ENCODE assay signal across 8 mouse cellular contexts in genomic region chr14:79521471-79522117, GRCm38 (mm10). TPM values are rescaled to one million over a fixed set of nuclear protein-coding genes. Genes with fewer than 3 reads are reported as not detected.
DNase-seq lines count a peak whose midpoint lies in the region; ATAC-seq and TF ChIP-seq lines count a peak whose summit lies in the region.
"Had no signal": no experiment of that assay in that cellular context is flagged by ENCODE, and none has a peak within 500 bp of the region (broad histone marks: within the 10 kb centered on the region; RNA-seq: fewer than 3 reads in every experiment).

No protein-coding gene starts in this region.

- no peaks in the 10 kb centered on the region for H3K27me3 ChIP-seq in heart, postnatal 0 days (ENCODE audit: control insufficient read depth, insufficient read depth, low read length)
- no peaks in the 10 kb centered on the region for H3K27me3 ChIP-seq in small intestine, adult 2 months (ENCODE audit: control insufficient read depth, insufficient read depth, low read length)
- H3K27me3 ChIP-seq in hindbrain, embryonic 10.5 days (ENCODE audit: insufficient read depth, poor library complexity, severe bottlenecking), result no peaks in the 10 kb centered on the region

- peak overlapping the region; percentile 32; the same call in 1 of the 2 replicates for H3K27ac ChIP-seq in layer of hippocampus, adult 2 months
- H3K27ac ChIP-seq in heart, postnatal 0 days (ENCODE audit: low read depth), result peak overlapping the region; percentile 87
- peak overlapping the region; percentile 44 for H3K27ac ChIP-seq in small intestine, adult 2 months (ENCODE audit: insufficient read depth, low read depth, low read length)
- no peak overlapping the region for H3K27ac ChIP-seq in hindbrain, embryonic 10.5 days

- TF ChIP-seq CTCF in layer of hippocampus, adult 2 months (conservative IDR thresholded peaks at IDR 0.05), result no peak
- no peak for TF ChIP-seq CTCF in heart, postnatal 0 days (IDR thresholded peaks at IDR 0.05; ENCODE audit: low read depth)
- TF ChIP-seq CTCF in small intestine, adult 2 months (IDR thresholded peaks at IDR 0.05; ENCODE audit: extremely low read depth, insufficient read length, insufficient replicate concordance, low read depth, low read length), result no peak

- no peak for TF ChIP-seq EP300 in heart, postnatal 0 days (IDR thresholded peaks at IDR 0.05; ENCODE audit: low read depth)

- H3K4me3 ChIP-seq in layer of hippocampus, adult 2 months, result no peak overlapping the region
- H3K4me3 ChIP-seq in heart, postnatal 0 days (ENCODE audit: low read depth, low read length), result no peak overlapping the region
- no peak overlapping the region for H3K4me3 ChIP-seq in small intestine, adult 2 months (ENCODE audit: low read depth, low read length)
- H3K4me3 ChIP-seq in hindbrain, embryonic 10.5 days, result no peak overlapping the region

- peaks cover 28% of the 10 kb centered on the region for H3K4me1 ChIP-seq in heart, postnatal 0 days (ENCODE audit: control insufficient read depth, insufficient read depth)
- H3K4me1 ChIP-seq in small intestine, adult 2 months (ENCODE audit: control insufficient read depth, insufficient read depth, insufficient read length, low read length), result peaks cover 27% of the 10 kb centered on the region; the same call in 1 of the 2 replicates
- no peaks in the 10 kb centered on the region for H3K4me1 ChIP-seq in hindbrain, embryonic 10.5 days (replicated peaks)

- DNase-seq in layer of hippocampus, adult 2 months (ENCODE audit: low spot score in 2 of 2), result no peak
- DNase-seq in layer of hippocampus, postnatal 36 days, result no peak
- DNase-seq in MEL-GATA-1-ER (ENCODE audit: extremely low read depth, low read depth), result peak; percentile 79
- DNase-seq in heart, postnatal 0 days (ENCODE audit: low spot score), result no peak
- no peak for DNase-seq in layer of hippocampus, adult 18-20 months (ENCODE audit: low spot score in 2 of 2)
- DNase-seq in hindbrain, embryonic 10.5 days (ENCODE audit: low spot score), result no peak
- DNase-seq: midbrain, embryonic 14.5 days had no signal

- no peak for ATAC-seq in heart, postnatal 0 days (ENCODE audit: insufficient read depth, low read depth)

- TF ChIP-seq POLR2A in small intestine, adult 2 months (IDR thresholded peaks at IDR 0.05; ENCODE audit: low read depth, low read length), result no peak

- no peak overlapping the region for H3K9ac ChIP-seq in heart, postnatal 0 days (replicated peaks; ENCODE audit: low read depth, low read length)

- no peaks in the 10 kb centered on the region for H3K9me3 ChIP-seq in heart, postnatal 0 days (replicated peaks; ENCODE audit: control insufficient read depth, low read length)
- H3K9me3 ChIP-seq in hindbrain, embryonic 10.5 days, result no peaks in the 10 kb centered on the region

- no peaks in the 10 kb centered on the region for H3K36me3 ChIP-seq in heart, postnatal 0 days (replicated peaks; ENCODE audit: control insufficient read depth, insufficient read depth, low read length)
- H3K36me3 ChIP-seq in small intestine, adult 2 months (ENCODE audit: control insufficient read depth, insufficient read depth, low read length), result peaks cover 5% of the 10 kb centered on the region
- no peaks in the 10 kb centered on the region for H3K36me3 ChIP-seq in hindbrain, embryonic 10.5 days

- peak overlapping the region; percentile 24; the same call in 1 of the 2 replicates for H3K4me2 ChIP-seq in heart, postnatal 0 days (ENCODE audit: low read depth, low read length)

- 46% methylated on average over 6 of the region's 6 CpGs for WGBS in heart, postnatal 0 days
- 54% methylated on average over 6 of the region's 6 CpGs for WGBS in small intestine, adult 2 months
- 84% methylated on average over 6 of the region's 6 CpGs for WGBS in hindbrain, embryonic 10.5 days

RNA-seq across cellular contexts. Expression of gene Wbp4, which starts 40.3 kb away (rescaled TPM):
- 10 to 100 TPM; 50.4 to 52.8 TPM for total RNA-seq in layer of hippocampus, adult 2 months (2021)
- 10 to 100 TPM; 55.4 to 56.7 TPM for total RNA-seq in layer of hippocampus, postnatal 36 days (2021)
- total RNA-seq in heart, postnatal 0 days (2014; rRNA removed; ENCODE audit: low replicate concordance), result 9.5 and 10.0 TPM in 2 replicates
- 26.6 and 27.2 TPM in 2 replicates for polyA plus RNA-seq in heart, postnatal 0 days (2015; fragmentation: Nextera tagmentation; extraction: Ambion mirVana)
- 0.98 and 2.0 TPM in 2 replicates for polyA plus RNA-seq in small intestine, adult 2 months (2012; rRNA removed)
- total RNA-seq in layer of hippocampus, adult 18-20 months (2021), result 10 to 100 TPM; 50.0 to 54.8 TPM
- 38.9 and 47.0 TPM in 2 replicates for polyA plus RNA-seq in hindbrain, embryonic 10.5 days (2016; fragmentation: Nextera tagmentation; extraction: Ambion mirVana)

RNA-seq across cellular contexts. Expression of gene Elf1, which starts 40.6 kb away (rescaled TPM):
- total RNA-seq in layer of hippocampus, adult 2 months (2021), result 1 to 10 TPM; 4.6 to 4.8 TPM
- total RNA-seq in layer of hippocampus, postnatal 36 days (2021), result 1 to 10 TPM; 5.0 to 5.2 TPM
- 11.0 and 13.2 TPM in 2 replicates for total RNA-seq in heart, postnatal 0 days (2014; rRNA removed; ENCODE audit: low replicate concordance)
- polyA plus RNA-seq in heart, postnatal 0 days (2015; fragmentation: Nextera tagmentation; extraction: Ambion mirVana), result 7.0 and 7.4 TPM in 2 replicates
- 6.4 and 20.1 TPM in 2 replicates for polyA plus RNA-seq in small intestine, adult 2 months (2012; rRNA removed)
- total RNA-seq in layer of hippocampus, adult 18-20 months (2021), result 1 to 10 TPM; 4.7 to 5.1 TPM
- polyA plus RNA-seq in hindbrain, embryonic 10.5 days (2016; fragmentation: Nextera tagmentation; extraction: Ambion mirVana), result 5.3 and 6.9 TPM in 2 replicates
